Mouse (Mus musculus): Measurements from ENCODE around the gene Zdhhc18. TPM values are rescaled to one million over a fixed set of nuclear protein-coding genes. Genes with fewer than 3 reads are reported as not detected.
"Not testable (repeated sequence)": the region's sequence is repeated elsewhere in the genome, so short reads cannot be mapped to it uniquely, and the experiment has no call there.

Zdhhc18 gene
- total RNA-seq, 2 experiments from 2014 or later = 3.8 to 4.4 TPM

GRCm38 (mm10) chr4:133666199-133666598 lies 16.2 kb upstream of the Zdhhc18 start:
- ATAC-seq (replicated peaks; ENCODE audit: low FRiP score, poor library complexity, severe bottlenecking) = no peak

GRCm38 (mm10) chr4:133665118-133665517 lies 15.2 kb upstream of the Zdhhc18 start:
- 0 out of 2 replicates have a peak, but pooled peaks have one; percentile 32 for ATAC-seq (replicated peaks; ENCODE audit: low FRiP score, poor library complexity, severe bottlenecking)

- no peak for ATAC-seq (replicated peaks; ENCODE audit: low FRiP score, poor library complexity, severe bottlenecking)
These were observed 13.0 kb upstream of the Zdhhc18 start for GRCm38 (mm10) chr4:133662945-133663344.

GRCm38 (mm10) chr4:133662421-133662820 lies 12.5 kb upstream of the Zdhhc18 start:
- no peak for ATAC-seq (replicated peaks; ENCODE audit: low FRiP score, poor library complexity, severe bottlenecking)

- ATAC-seq (replicated peaks; ENCODE audit: low FRiP score, poor library complexity, severe bottlenecking) = no peak; the same call in 1 of the 2 replicates
These were observed 10.5 kb upstream of the Zdhhc18 start for GRCm38 (mm10) chr4:133660193-133661155.

- ATAC-seq (replicated peaks; ENCODE audit: low FRiP score, poor library complexity, severe bottlenecking) = no peak
These were observed 9.7 kb upstream of the Zdhhc18 start for GRCm38 (mm10) chr4:133659497-133660192.

GRCm38 (mm10) chr4:133658729-133659128 lies 8.8 kb upstream of the Zdhhc18 start:
- ATAC-seq (replicated peaks; ENCODE audit: low FRiP score, poor library complexity, severe bottlenecking) = no peak

- ATAC-seq (replicated peaks; ENCODE audit: low FRiP score, poor library complexity, severe bottlenecking) = no peak
These were observed 8.0 kb upstream of the Zdhhc18 start for GRCm38 (mm10) chr4:133657829-133658458.

GRCm38 (mm10) chr4:133656997-133657396 lies 7.0 kb upstream of the Zdhhc18 start:
- ATAC-seq (replicated peaks; ENCODE audit: low FRiP score, poor library complexity, severe bottlenecking) = no peak

GRCm38 (mm10) chr4:133656294-133656693 lies 6.3 kb upstream of the Zdhhc18 start:
- no peak for ATAC-seq (replicated peaks; ENCODE audit: low FRiP score, poor library complexity, severe bottlenecking)

- not testable (repeated sequence) for ATAC-seq (replicated peaks; ENCODE audit: low FRiP score, poor library complexity, severe bottlenecking)
These were observed 4.1 kb upstream of the Zdhhc18 start for GRCm38 (mm10) chr4:133654070-133654469.

- ATAC-seq (replicated peaks; ENCODE audit: low FRiP score, poor library complexity, severe bottlenecking) = no peak
These were observed 2.8 kb upstream of the Zdhhc18 start for GRCm38 (mm10) chr4:133652746-133653145.

GRCm38 (mm10) chr4:133651986-133652385 lies 2.0 kb upstream of the Zdhhc18 start:
- ATAC-seq (replicated peaks; ENCODE audit: low FRiP score, poor library complexity, severe bottlenecking) = no peak

GRCm38 (mm10) chr4:133651445-133651844 lies 1.5 kb upstream of the Zdhhc18 start:
- ATAC-seq (replicated peaks; ENCODE audit: low FRiP score, poor library complexity, severe bottlenecking) = no peak

- ATAC-seq (replicated peaks; ENCODE audit: low FRiP score, poor library complexity, severe bottlenecking) = not testable (repeated sequence)
These were observed 490 bp downstream of the Zdhhc18 start for GRCm38 (mm10) chr4:133649464-133649863.

- ATAC-seq (replicated peaks; ENCODE audit: low FRiP score, poor library complexity, severe bottlenecking) = no peak
These were observed 4.3 kb downstream of the Zdhhc18 start for GRCm38 (mm10) chr4:133645680-133646079.

GRCm38 (mm10) chr4:133645195-133645594 lies 4.8 kb downstream of the Zdhhc18 start:
- ATAC-seq (replicated peaks; ENCODE audit: low FRiP score, poor library complexity, severe bottlenecking) = no peak

GRCm38 (mm10) chr4:133634043-133634410 lies 15.9 kb downstream of the Zdhhc18 start:
- ATAC-seq (replicated peaks; ENCODE audit: low FRiP score, poor library complexity, severe bottlenecking) = no peak

GRCm38 (mm10) chr4:133633332-133634042 lies 16.5 kb downstream of the Zdhhc18 start:
- peak; percentile 95 for ATAC-seq (replicated peaks; ENCODE audit: low FRiP score, poor library complexity, severe bottlenecking)
